Mouse (Mus musculus): ENCODE measurements around the gene Garem2. TPM values are rescaled to one million over a fixed set of nuclear protein-coding genes. Genes with fewer than 3 reads are reported as not detected.
"Not testable (repeated sequence)": the region's sequence is repeated elsewhere in the genome, so short reads cannot be mapped to it uniquely, and the experiment has no call there.

Gene Garem2
- 0.87 and 1.00 TPM in 2 replicates for polyA plus RNA-seq (2015; fragmentation: Nextera tagmentation; extraction: Ambion mirVana)

- no peak within 1 kb of the TSS; the same call in 1 of the 2 replicates for H3K9ac ChIP-seq
- H3K4me3 ChIP-seq (replicated peaks), result peak within 1 kb of the TSS; percentile 51
- H3K27me3 ChIP-seq, result peaks cover 60% of the 10 kb centered on the region
- no peak within 1 kb of the TSS for H3K27ac ChIP-seq (replicated peaks)
- H3K9me3 ChIP-seq (replicated peaks), result no peaks in the 10 kb centered on the region
- H3K4me2 ChIP-seq (replicated peaks), result peak within 1 kb of the TSS; percentile 88
- WGBS, result under 1% methylated on average over 65 of the region's 65 CpGs
- ATAC-seq (ENCODE audit: insufficient number of reproducible peaks, low FRiP score, low TSS enrichment, low read depth), result no peak; the same call in 1 of the 2 replicates
- H3K4me1 ChIP-seq, result peaks cover 21% of the 10 kb centered on the region
- no peaks in the 10 kb centered on the region for H3K36me3 ChIP-seq
Measured at GRCm38 (mm10) chr5:30104841-30105667, at the start of gene Garem2. Gene Garem2 (plus strand): TSS chr5:30105161.

- Histone ChIP-seq H3K9me3 (replicated peaks) (no peaks in the 10 kb centered on the region), H3K4me1 (no peaks in the 10 kb centered on the region), H3K27me3 (no peaks in the 10 kb centered on the region), H3K36me3 (peaks cover 27% of the 10 kb centered on the region), H3K9ac (no peak overlapping the region), H3K4me2 (replicated peaks) (no peak overlapping the region), H3K4me3 (replicated peaks) (no peak overlapping the region), H3K27ac (replicated peaks) (no peak overlapping the region)
- ATAC-seq (ENCODE audit: insufficient number of reproducible peaks, low FRiP score, low TSS enrichment, low read depth), result no peak
- WGBS, result 72% methylated on average over 6 of the region's 6 CpGs
Measured at GRCm38 (mm10) chr5:30058216-30058731, 46.7 kb upstream of the Garem2 start.

GRCm38 (mm10) chr5:30059607-30060006 is 45.4 kb upstream of the Garem2 start:
- H3K4me2 ChIP-seq (replicated peaks); H3K4me3 ChIP-seq (replicated peaks); H3K9me3 ChIP-seq (replicated peaks); H3K4me1 ChIP-seq; H3K27me3 ChIP-seq; ATAC-seq (ENCODE audit: insufficient number of reproducible peaks, low FRiP score, low TSS enrichment, low read depth); H3K27ac ChIP-seq (replicated peaks); H3K9ac ChIP-seq: not testable (repeated sequence)
- 79% methylated on average over 5 of the region's 5 CpGs for WGBS
- H3K36me3 ChIP-seq, result peaks cover 32% of the 10 kb centered on the region

- no peak for ATAC-seq (ENCODE audit: insufficient number of reproducible peaks, low FRiP score, low TSS enrichment, low read depth)
- H3K4me2 ChIP-seq (replicated peaks), result no peak overlapping the region
- no peaks in the 10 kb centered on the region for H3K27me3 ChIP-seq
- H3K4me3 ChIP-seq (replicated peaks), result no peak overlapping the region
- H3K9ac ChIP-seq, result no peak overlapping the region
- H3K27ac ChIP-seq (replicated peaks), result no peak overlapping the region
- 77% methylated on average over 6 of the region's 6 CpGs for WGBS
- H3K9me3 ChIP-seq (replicated peaks), result no peaks in the 10 kb centered on the region
- H3K4me1 ChIP-seq, result peaks cover 3% of the 10 kb centered on the region; the same call in 1 of the 2 replicates
- H3K36me3 ChIP-seq, result peaks cover 44% of the 10 kb centered on the region
Measured at GRCm38 (mm10) chr5:30067726-30068125, 37.2 kb upstream of the Garem2 start.

GRCm38 (mm10) chr5:30071677-30072076 is 33.3 kb upstream of the Garem2 start:
- no peaks in the 10 kb centered on the region for H3K27me3 ChIP-seq
- peak overlapping the region; percentile 79 for H3K4me3 ChIP-seq (replicated peaks)
- peaks cover 3% of the 10 kb centered on the region; the same call in 1 of the 2 replicates for H3K4me1 ChIP-seq
- H3K36me3 ChIP-seq, result peaks cover 31% of the 10 kb centered on the region
- no peak for ATAC-seq (ENCODE audit: insufficient number of reproducible peaks, low FRiP score, low TSS enrichment, low read depth)
- no peak overlapping the region for H3K9ac ChIP-seq
- no peaks in the 10 kb centered on the region for H3K9me3 ChIP-seq (replicated peaks)
- no peak overlapping the region for H3K27ac ChIP-seq (replicated peaks)
- H3K4me2 ChIP-seq (replicated peaks), result peak overlapping the region; percentile 75; the same call in 1 of the 2 replicates
- WGBS, result 72% methylated on average over 6 of the region's 6 CpGs

- Histone ChIP-seq H3K9ac (peak overlapping the region; percentile 65; the same call in 1 of the 2 replicates), H3K9me3 (replicated peaks) (no peaks in the 10 kb centered on the region), H3K27ac (replicated peaks) (no peak overlapping the region), H3K36me3 (peaks cover 29% of the 10 kb centered on the region), H3K4me1 (peaks cover 3% of the 10 kb centered on the region; the same call in 1 of the 2 replicates), H3K4me2 (replicated peaks) (peak overlapping the region; percentile 75), H3K4me3 (replicated peaks) (peak overlapping the region; percentile 79), H3K27me3 (no peaks in the 10 kb centered on the region)
- no peak for ATAC-seq (ENCODE audit: insufficient number of reproducible peaks, low FRiP score, low TSS enrichment, low read depth)
- 31% methylated on average over 3 of the region's 3 CpGs for WGBS
Measured at GRCm38 (mm10) chr5:30072377-30072776, 32.6 kb upstream of the Garem2 start.

GRCm38 (mm10) chr5:30072825-30073821 is 31.8 kb upstream of the Garem2 start, which contains the start of gene Tyms:
Gene Tyms (minus strand): TSS chr5:30073617.
- Histone ChIP-seq H3K4me1 (peaks cover 3% of the 10 kb centered on the region; the same call in 1 of the 2 replicates), H3K4me2 (replicated peaks) (peak within 1 kb of the TSS; percentile 75), H3K36me3 (peaks cover 23% of the 10 kb centered on the region), H3K27me3 (no peaks in the 10 kb centered on the region), H3K4me3 (replicated peaks) (peak within 1 kb of the TSS; percentile 79), H3K9me3 (replicated peaks) (no peaks in the 10 kb centered on the region), H3K9ac (peak within 1 kb of the TSS; percentile 65), H3K27ac (replicated peaks) (peak within 1 kb of the TSS; percentile 86)
- WGBS, result 2% methylated on average over 45 of the region's 45 CpGs
- ATAC-seq (ENCODE audit: insufficient number of reproducible peaks, low FRiP score, low TSS enrichment, low read depth), result peak; percentile 87

GRCm38 (mm10) chr5:30092701-30093100 is 12.3 kb upstream of the Garem2 start:
- H3K36me3 ChIP-seq, result no peaks in the 10 kb centered on the region
- H3K4me1 ChIP-seq, result no peaks in the 10 kb centered on the region
- no peak overlapping the region for H3K4me3 ChIP-seq (replicated peaks)
- H3K9me3 ChIP-seq (replicated peaks), result no peaks in the 10 kb centered on the region
- H3K9ac ChIP-seq, result no peak overlapping the region
- no peak for ATAC-seq (ENCODE audit: insufficient number of reproducible peaks, low FRiP score, low TSS enrichment, low read depth)
- no peaks in the 10 kb centered on the region for H3K27me3 ChIP-seq
- no peak overlapping the region for H3K27ac ChIP-seq (replicated peaks)
- no peak overlapping the region for H3K4me2 ChIP-seq (replicated peaks)
- WGBS, result 63% methylated on average over 13 of the region's 13 CpGs

GRCm38 (mm10) chr5:30094399-30094798 is 10.6 kb upstream of the Garem2 start:
- H3K4me3 ChIP-seq (replicated peaks), result no peak overlapping the region
- no peak overlapping the region for H3K27ac ChIP-seq (replicated peaks)
- no peak for ATAC-seq (ENCODE audit: insufficient number of reproducible peaks, low FRiP score, low TSS enrichment, low read depth)
- no peaks in the 10 kb centered on the region for H3K9me3 ChIP-seq (replicated peaks)
- no peaks in the 10 kb centered on the region for H3K36me3 ChIP-seq
- no peaks in the 10 kb centered on the region for H3K4me1 ChIP-seq
- H3K27me3 ChIP-seq, result no peaks in the 10 kb centered on the region
- no peak overlapping the region for H3K4me2 ChIP-seq (replicated peaks)
- 44% methylated on average over 2 of the region's 2 CpGs for WGBS
- H3K9ac ChIP-seq, result no peak overlapping the region

GRCm38 (mm10) chr5:30095731-30096130 is 9.2 kb upstream of the Garem2 start:
- WGBS, result 63% methylated on average over 6 of the region's 6 CpGs
- H3K9me3 ChIP-seq (replicated peaks), result no peaks in the 10 kb centered on the region
- H3K4me3 ChIP-seq (replicated peaks), result no peak overlapping the region
- no peak overlapping the region for H3K9ac ChIP-seq
- no peaks in the 10 kb centered on the region for H3K36me3 ChIP-seq
- no peak overlapping the region for H3K27ac ChIP-seq (replicated peaks)
- no peak overlapping the region for H3K4me2 ChIP-seq (replicated peaks)
- ATAC-seq (ENCODE audit: insufficient number of reproducible peaks, low FRiP score, low TSS enrichment, low read depth), result no peak
- no peaks in the 10 kb centered on the region for H3K4me1 ChIP-seq
- H3K27me3 ChIP-seq, result no peaks in the 10 kb centered on the region

GRCm38 (mm10) chr5:30098260-30098659 is 6.7 kb upstream of the Garem2 start:
- Histone ChIP-seq H3K36me3 (no peaks in the 10 kb centered on the region), H3K4me2 (replicated peaks) (no peak overlapping the region), H3K4me3 (replicated peaks) (no peak overlapping the region), H3K4me1 (no peaks in the 10 kb centered on the region), H3K27me3 (peaks cover 2% of the 10 kb centered on the region), H3K9me3 (replicated peaks) (no peaks in the 10 kb centered on the region), H3K27ac (replicated peaks) (no peak overlapping the region), H3K9ac (no peak overlapping the region)
- ATAC-seq (ENCODE audit: insufficient number of reproducible peaks, low FRiP score, low TSS enrichment, low read depth), result no peak
- 88% methylated on average over 1 of the region's 1 CpGs for WGBS

All from embryonic facial prominence, embryonic 15.5 days (tissue).